Mouse (Mus musculus): ENCODE measurements around the gene Pfdn2.
"Not testable (repeated sequence)": the region's sequence is repeated elsewhere in the genome, so short reads cannot be mapped to it uniquely, and the experiment has no call there.

Pfdn2 gene

DNA sequence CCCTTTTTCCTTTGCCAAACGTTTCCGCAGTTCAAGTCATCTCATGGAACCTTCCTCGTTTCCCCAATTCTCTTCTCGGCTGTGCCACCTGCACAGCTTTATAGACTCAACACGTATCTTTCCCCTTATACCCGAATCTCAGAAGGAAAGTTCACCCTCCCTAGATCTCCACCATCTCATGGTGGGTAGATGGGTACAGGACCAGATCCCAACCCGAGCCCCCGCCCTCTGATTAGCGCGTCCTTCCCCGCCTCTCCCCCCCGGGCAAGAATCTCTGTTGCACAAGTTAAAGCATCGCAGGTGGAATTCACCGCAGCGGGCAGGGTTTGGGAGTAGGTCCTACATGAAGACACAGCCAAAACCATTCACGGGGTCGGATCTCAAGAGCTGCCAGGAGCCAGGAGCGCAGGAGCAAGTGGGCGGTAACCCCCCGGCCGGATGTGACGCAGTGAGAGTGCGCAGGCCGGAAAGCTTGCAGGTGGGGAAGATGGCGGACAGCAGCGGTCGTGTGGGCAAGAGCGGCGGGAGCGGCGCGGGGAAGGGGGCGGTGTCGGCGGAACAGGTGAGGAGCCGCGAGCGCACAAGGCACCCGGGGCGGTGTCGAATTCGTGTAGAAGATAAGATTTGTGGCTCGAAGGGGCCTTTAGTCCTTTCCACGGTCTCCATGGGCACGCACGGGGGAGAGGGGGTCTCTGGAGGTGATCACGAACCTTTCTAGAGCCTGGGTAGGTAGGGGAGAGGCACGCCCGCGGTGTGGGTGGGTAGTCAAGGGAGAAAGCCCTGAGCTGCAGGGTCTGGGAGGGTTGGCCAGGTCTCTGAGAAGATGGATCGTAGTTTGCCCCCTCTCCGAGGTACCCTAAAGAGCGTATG lies at the start of gene Pfdn2, which contains the start of gene Nit1:
Gene Pfdn2 (plus strand): TSS at position 446 of the 870 bp plus-strand sequence.
Gene Nit1 (minus strand): TSS at position 422 of the 870 bp plus-strand sequence.
- peak; percentile 79 to 83 for DNase-seq (ENCODE audit: low spot score in 2 of 2)

GRCm38 (mm10) chr1:171298226-171298625 lies 47.2 kb upstream of the Pfdn2 start:
- no peak for DNase-seq (ENCODE audit: low spot score in 2 of 2)

- not testable (repeated sequence) for DNase-seq (ENCODE audit: low spot score in 2 of 2)
Measured at GRCm38 (mm10) chr1:171306157-171306556, 39.3 kb upstream of the Pfdn2 start.

- no peak for DNase-seq (ENCODE audit: low spot score in 2 of 2)
Measured at GRCm38 (mm10) chr1:171309321-171309720, 36.1 kb upstream of the Pfdn2 start.

DNA sequence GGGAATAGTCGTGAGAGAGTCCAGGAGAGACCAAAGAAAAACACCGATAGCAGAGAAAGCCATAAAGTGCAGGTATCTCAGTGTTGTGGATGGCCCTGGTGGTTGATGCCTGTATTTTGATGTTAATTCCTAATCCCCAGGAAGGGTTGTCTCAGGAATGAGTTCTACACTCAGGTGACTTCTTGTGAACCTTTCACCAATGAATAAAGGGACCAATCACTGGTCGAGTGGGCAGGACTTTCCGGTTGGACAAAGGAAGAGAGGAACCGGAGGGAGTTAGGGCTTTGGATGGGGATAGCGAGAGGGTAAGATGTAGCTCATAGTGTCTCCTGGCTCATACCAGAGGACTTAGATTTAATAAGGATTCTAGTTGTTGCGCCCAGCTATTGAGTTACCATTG lies 25.7 kb upstream of the Pfdn2 start:
- no peak for DNase-seq (ENCODE audit: low spot score in 2 of 2)

DNA sequence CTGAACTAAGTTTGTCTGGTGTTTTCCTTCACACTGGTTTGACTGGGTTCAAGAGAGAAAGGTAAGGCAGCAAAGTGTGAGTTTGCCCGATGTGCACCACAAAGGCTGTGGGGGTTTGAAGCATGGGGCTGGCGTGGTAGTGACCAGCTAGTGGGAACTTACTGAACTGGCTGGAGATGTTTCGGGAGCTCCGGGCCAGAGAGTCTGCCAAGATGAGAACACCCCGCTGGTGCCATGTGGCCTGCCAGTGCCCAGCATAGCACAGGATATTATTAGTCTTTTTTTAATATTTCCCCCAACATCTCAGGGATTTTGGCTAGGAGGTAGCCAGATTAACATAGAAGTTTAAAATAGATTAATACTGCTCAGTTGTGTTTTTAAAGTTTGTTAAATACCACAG lies 25.3 kb upstream of the Pfdn2 start:
- DNase-seq (ENCODE audit: low spot score in 2 of 2): no peak

GRCm38 (mm10) chr1:171321415-171321814 lies 24.1 kb upstream of the Pfdn2 start:
- DNase-seq (ENCODE audit: low spot score in 2 of 2): no peak

DNA sequence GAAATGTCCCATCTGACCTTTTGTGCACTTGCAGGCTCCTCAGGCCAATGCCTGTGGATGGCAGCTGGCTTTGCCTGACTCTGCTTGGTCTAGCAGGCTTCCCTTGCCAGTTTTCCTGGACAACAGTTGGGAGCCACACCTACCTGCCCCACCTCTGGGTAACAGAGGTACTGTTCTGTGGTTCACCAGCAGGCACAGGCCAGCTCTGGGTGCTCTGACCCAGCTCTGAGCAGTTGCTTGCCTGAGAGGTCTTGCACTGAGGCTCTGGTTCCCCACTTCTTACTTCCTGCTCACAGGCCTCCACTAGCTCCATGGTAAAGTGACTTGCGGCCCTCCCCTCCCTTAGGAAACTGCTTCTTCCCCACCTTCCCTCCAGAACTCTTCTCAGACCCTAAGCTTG lies 23.5 kb upstream of the Pfdn2 start:
- no peak for DNase-seq (ENCODE audit: low spot score in 2 of 2)

GRCm38 (mm10) chr1:171325571-171325970 lies 19.9 kb upstream of the Pfdn2 start:
- no peak for DNase-seq (ENCODE audit: low spot score in 2 of 2)

GRCm38 (mm10) chr1:171326588-171326987 lies 18.9 kb upstream of the Pfdn2 start:
- not testable (repeated sequence) for DNase-seq (ENCODE audit: low spot score in 2 of 2)

DNA sequence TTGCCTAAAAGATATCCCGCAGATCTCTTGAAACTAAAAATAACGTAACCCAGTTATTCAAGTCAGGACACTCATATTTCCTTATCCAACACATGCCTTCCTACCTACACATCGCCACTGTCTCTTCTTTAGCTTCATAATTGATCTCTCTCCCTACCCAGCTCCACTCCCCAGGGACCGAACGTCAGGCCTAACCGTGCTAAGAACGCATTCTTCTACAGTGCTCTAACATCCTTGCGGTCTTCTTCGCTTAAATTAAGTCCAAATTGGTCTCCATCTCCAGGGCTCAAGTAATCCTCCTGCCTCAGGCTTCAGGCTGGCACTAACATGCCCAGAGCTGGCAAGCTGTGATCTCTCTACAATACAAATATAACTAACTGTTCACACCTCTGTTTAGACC lies 17.2 kb upstream of the Pfdn2 start:
- DNase-seq (ENCODE audit: low spot score in 2 of 2): no peak

GRCm38 (mm10) chr1:171328839-171329432 lies 16.5 kb upstream of the Pfdn2 start, which contains the start of gene Dedd:
Dedd (plus strand) TSS chr1:171329145.
- DNase-seq (ENCODE audit: low spot score in 2 of 2): peak; percentile 87 to 93

DNA sequence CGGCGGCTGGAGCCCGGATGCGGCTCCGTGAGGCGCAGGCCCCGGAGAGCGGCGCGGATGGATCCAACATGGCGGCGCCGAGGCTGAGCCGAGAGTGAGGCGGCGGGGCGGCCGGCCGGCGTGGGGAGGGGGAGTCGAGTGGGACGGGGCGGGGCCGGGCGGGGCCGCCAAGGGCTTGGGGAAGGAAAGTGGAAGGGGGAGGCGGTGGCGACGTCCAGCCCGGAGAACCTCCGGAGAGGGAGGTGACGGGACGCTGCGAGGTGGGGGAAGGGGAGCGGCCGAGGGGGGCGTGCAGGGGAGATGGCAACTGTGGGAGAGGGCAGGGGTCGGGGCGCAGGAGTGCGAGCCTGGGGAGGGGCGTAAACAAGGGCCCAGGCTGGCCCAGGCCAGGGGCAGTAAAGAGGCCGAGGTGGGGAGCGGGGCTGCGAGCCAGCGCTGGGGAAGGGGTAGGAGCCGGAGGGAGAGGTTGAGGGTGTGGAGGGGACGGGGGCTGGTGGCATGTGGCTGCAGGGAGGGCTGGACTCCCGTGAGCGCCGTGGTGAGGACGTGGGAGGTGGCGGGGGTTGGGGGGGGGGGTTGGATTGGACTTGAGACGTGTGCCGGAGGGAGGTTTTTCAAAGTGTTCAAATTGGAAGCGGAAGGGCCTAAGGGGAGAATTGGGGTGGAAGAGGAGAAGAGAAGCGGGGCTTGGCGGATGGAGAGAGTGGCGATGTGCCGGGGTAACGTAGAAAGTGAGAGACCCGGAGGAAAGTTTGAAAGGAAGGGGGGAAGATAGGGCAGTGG lies 15.8 kb upstream of the Pfdn2 start:
- no peak for DNase-seq (ENCODE audit: low spot score in 2 of 2)

GRCm38 (mm10) chr1:171330216-171330560 lies 15.3 kb upstream of the Pfdn2 start:
- DNase-seq (ENCODE audit: low spot score in 2 of 2): no peak

GRCm38 (mm10) chr1:171342262-171343207 lies 2.9 kb upstream of the Pfdn2 start:
- DNase-seq (ENCODE audit: low spot score in 2 of 2): no peak

GRCm38 (mm10) chr1:171343922-171344677 lies 1.4 kb upstream of the Pfdn2 start:
- no peak for DNase-seq (ENCODE audit: low spot score in 2 of 2)

DNA sequence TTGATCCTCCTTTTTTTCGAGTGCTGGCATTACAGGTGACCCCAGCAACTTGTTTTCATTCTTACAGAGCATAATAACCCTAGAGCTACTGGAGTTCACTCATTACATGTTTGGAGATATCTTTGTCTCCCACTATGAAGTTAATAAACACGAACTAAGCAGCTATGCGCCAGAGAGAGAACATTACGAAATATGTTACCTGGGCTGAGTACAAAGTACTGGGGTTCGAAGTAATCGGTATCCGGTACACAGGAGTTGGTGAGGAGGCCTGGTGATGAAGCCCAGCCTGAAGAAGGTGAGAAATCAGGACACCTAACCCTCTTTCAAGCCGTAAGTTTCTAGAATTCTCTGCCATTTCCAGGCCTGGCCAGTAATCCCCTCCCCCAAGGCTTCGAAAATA lies 755 bp upstream of the Pfdn2 start:
- no peak for DNase-seq (ENCODE audit: low spot score in 2 of 2)

DNA sequence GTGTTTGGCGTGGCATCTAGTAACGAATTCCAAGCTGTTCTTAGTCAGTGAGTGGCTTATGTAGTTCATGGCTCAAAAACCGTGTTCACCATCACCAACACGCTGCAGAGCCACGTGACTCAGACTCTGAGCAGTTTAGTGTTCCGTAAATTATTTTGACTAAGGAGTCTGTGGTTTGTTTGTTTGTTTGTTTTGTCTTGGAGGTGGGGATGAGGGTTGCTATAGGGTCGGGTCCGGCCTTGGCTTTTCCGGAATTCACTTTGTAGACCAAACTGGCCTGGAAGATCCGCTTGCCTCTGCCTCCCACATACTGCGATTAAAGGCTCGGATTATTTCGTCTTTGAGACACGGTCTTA lies 603 bp downstream of the Pfdn2 start:
- no peak for DNase-seq (ENCODE audit: low spot score in 2 of 2)

- no peak for DNase-seq (ENCODE audit: low spot score in 2 of 2)
Measured at GRCm38 (mm10) chr1:171348665-171349064, 3.2 kb downstream of the Pfdn2 start.

DNA sequence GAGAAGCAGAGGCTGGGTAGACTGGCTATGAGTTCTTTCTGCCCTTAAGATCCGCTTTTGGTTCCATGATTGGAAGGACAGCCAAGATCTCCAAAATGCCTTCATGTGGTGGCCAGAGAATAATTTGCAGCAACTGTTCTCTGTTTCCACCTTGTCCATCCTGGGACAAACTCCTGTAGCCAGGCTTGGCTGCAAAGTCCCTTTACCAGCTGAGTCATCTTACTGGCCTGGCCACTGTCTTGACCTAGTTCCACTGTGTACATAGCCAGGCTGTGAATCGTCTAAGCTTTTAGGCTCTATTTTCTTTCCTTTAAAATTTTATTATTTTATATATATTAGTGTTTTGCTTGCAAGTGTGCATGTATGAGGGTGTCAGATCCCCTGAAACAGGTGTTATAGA lies 3.7 kb downstream of the Pfdn2 start:
- DNase-seq (ENCODE audit: low spot score in 2 of 2): no peak

Data from frontal cortex, postnatal 14 days (tissue).